Comparison of ENCODE assay signal across 8 mouse cellular contexts in the genomic region with DNA sequence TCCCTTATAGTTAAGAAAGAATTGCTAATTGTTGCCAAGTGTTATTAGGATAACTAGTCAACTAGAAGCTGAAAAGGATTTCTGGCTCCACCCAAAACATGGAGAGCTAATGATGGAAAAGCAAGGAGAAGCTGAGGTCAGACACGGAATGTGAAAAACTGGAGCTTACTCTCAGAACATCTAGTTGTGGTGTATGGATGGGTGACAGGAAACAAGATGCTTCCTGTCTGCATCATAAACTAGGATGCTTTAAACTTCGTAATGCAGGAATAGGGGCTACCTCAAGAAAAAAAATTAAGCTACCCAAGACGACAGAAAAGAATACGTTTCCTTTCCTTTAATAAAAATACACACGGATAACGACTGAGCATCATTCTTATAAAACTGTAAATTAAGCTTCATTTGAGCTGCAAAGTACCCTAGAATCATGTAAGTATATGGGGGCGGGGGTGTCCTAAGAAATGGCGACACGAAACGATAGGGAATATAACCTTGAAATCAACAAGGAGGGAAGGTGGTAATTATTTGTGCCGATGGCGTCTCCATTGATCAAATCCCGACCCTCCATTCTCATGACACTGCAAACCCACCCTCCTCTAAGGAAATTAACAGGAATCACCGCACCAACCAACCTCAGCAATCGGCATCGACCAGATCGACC. TPM values are rescaled to one million over a fixed set of nuclear protein-coding genes. Genes with fewer than 3 reads are reported as not detected.
DNase-seq lines count a peak whose midpoint lies in the region; ATAC-seq and TF ChIP-seq lines count a peak whose summit lies in the region.

No protein-coding gene starts in this region.

- H3K36me3 ChIP-seq in heart, embryonic 13.5 days, result no peaks in the 10 kb centered on the region
- no peaks in the 10 kb centered on the region for H3K36me3 ChIP-seq in ES-E14 (ENCODE audit: control insufficient read depth, insufficient read depth, low read length, poor library complexity, severe bottlenecking)
- no peaks in the 10 kb centered on the region for H3K36me3 ChIP-seq in forebrain, embryonic 11.5 days (ENCODE audit: control insufficient read depth, insufficient read depth, low read length)
- H3K36me3 ChIP-seq in limb, embryonic 14.5 days (ENCODE audit: control insufficient read depth, insufficient read depth, low read length), result no peaks in the 10 kb centered on the region
- no peaks in the 10 kb centered on the region for H3K36me3 ChIP-seq in splenic B cell, adult 2 months (ENCODE audit: control insufficient read depth, insufficient read depth, low read length, poor library complexity, severe bottlenecking)

- H3K4me3 ChIP-seq in heart, embryonic 13.5 days, result peak overlapping the region; percentile 65
- H3K4me3 ChIP-seq in ES-E14 (ENCODE audit: insufficient read depth in 1 of 2, low read depth in 1 of 2, low read length in 2 of 2, poor library complexity in 1 of 2, severe bottlenecking in 1 of 2), result peak overlapping the region; percentile 72 to 97
- H3K4me3 ChIP-seq in forebrain, embryonic 11.5 days (ENCODE audit: low read depth, low read length), result peak overlapping the region; percentile 45
- H3K4me3 ChIP-seq in limb, embryonic 14.5 days (replicated peaks; ENCODE audit: low read length), result peak overlapping the region; percentile 52

- H3K27ac ChIP-seq in heart, embryonic 13.5 days (replicated peaks), result peak overlapping the region; percentile 74
- H3K27ac ChIP-seq in ES-E14 (ENCODE audit: insufficient read depth, low read depth, low read length, poor library complexity, severe bottlenecking), result no peak overlapping the region
- peak overlapping the region; percentile 48; the same call in 1 of the 2 replicates for H3K27ac ChIP-seq in forebrain, embryonic 11.5 days (ENCODE audit: low read depth, low read length)
- peak overlapping the region; percentile 81 for H3K27ac ChIP-seq in limb, embryonic 14.5 days (replicated peaks; ENCODE audit: low read depth, low read length)

- no peaks in the 10 kb centered on the region for H3K4me1 ChIP-seq in heart, embryonic 13.5 days
- no peaks in the 10 kb centered on the region for H3K4me1 ChIP-seq in ES-E14 (ENCODE audit: control insufficient read depth in 2 of 2, insufficient read depth in 2 of 2, low read length in 2 of 2, poor library complexity in 1 of 2)
- H3K4me1 ChIP-seq in forebrain, embryonic 11.5 days (replicated peaks; ENCODE audit: control insufficient read depth, insufficient read depth, low read length), result no peaks in the 10 kb centered on the region
- H3K4me1 ChIP-seq in limb, embryonic 14.5 days (ENCODE audit: control insufficient read depth, insufficient read depth, low read length), result no peaks in the 10 kb centered on the region

- no peak for ATAC-seq in heart, embryonic 13.5 days (ENCODE audit: extremely low read depth, insufficient number of reproducible peaks, low FRiP score, low TSS enrichment)
- no peak for ATAC-seq in forebrain, embryonic 11.5 days (replicated peaks; ENCODE audit: low FRiP score)
- ATAC-seq in limb, embryonic 14.5 days (ENCODE audit: low FRiP score, low read depth), result no peak

- H3K4me2 ChIP-seq in heart, embryonic 13.5 days, result peak overlapping the region; percentile 66
- peak overlapping the region; percentile 44 for H3K4me2 ChIP-seq in forebrain, embryonic 11.5 days (ENCODE audit: low read depth, low read length, severe bottlenecking)
- peak overlapping the region; percentile 42 for H3K4me2 ChIP-seq in limb, embryonic 14.5 days (replicated peaks; ENCODE audit: low read depth, low read length, severe bottlenecking)

- no peak for DNase-seq in heart, adult 8-10 months (ENCODE audit: low spot score)
- no peak for DNase-seq in ES-E14 (ENCODE audit: low read depth, low spot score)
- no peak for DNase-seq in forebrain, embryonic 11.5 days (ENCODE audit: low spot score)
- DNase-seq in limb, embryonic 14.5 days (ENCODE audit: low spot score), result no peak
- DNase-seq in splenic B cell, adult 2 months (ENCODE audit: low read depth, low spot score), result peak; percentile 2
- no peak for DNase-seq in layer of hippocampus, adult 11-12 months (ENCODE audit: low spot score)
- DNase-seq in lung, postnatal 14 days, result no peak

- in situ Hi-C loops in ES-E14 (cut with MboI; ENCODE audit: low sequenced_read_pairs in 2 of 2, unreplicated experiment in 2 of 2), result no loop called here

- WGBS in heart, embryonic 13.5 days, result 15% methylated on average over 17 of the region's 17 CpGs
- 15% methylated on average over 17 of the region's 17 CpGs for WGBS in forebrain, embryonic 11.5 days
- WGBS in limb, embryonic 14.5 days, result 21% methylated on average over 17 of the region's 17 CpGs

- no peaks in the 10 kb centered on the region for H3K9me3 ChIP-seq in heart, embryonic 13.5 days
- H3K9me3 ChIP-seq in ES-E14 (ENCODE audit: control insufficient read depth, insufficient read depth, low read depth, low read length), result no peaks in the 10 kb centered on the region
- H3K9me3 ChIP-seq in forebrain, embryonic 11.5 days (ENCODE audit: control insufficient read depth, low read length), result no peaks in the 10 kb centered on the region
- H3K9me3 ChIP-seq in limb, embryonic 14.5 days (ENCODE audit: control insufficient read depth, low read length), result no peaks in the 10 kb centered on the region

- H3K9ac ChIP-seq in heart, embryonic 13.5 days, result peak overlapping the region; percentile 81
- peak overlapping the region; percentile 69 for H3K9ac ChIP-seq in ES-E14 (ENCODE audit: insufficient read depth, low read depth, low read length, poor library complexity, severe bottlenecking)
- peak overlapping the region; percentile 63 for H3K9ac ChIP-seq in forebrain, embryonic 11.5 days (ENCODE audit: low read length)
- H3K9ac ChIP-seq in limb, embryonic 14.5 days (ENCODE audit: low read depth, low read length, severe bottlenecking), result peak overlapping the region; percentile 64

- TF ChIP-seq POLR2A in limb, embryonic 14.5 days (IDR thresholded peaks at IDR 0.05; ENCODE audit: borderline replicate concordance, extremely low read depth, insufficient read depth, insufficient read length), result no peak

- H3K27me3 ChIP-seq in heart, embryonic 13.5 days (replicated peaks), result no peaks in the 10 kb centered on the region
- H3K27me3 ChIP-seq in forebrain, embryonic 11.5 days (ENCODE audit: control insufficient read depth, insufficient read depth, low read length), result no peaks in the 10 kb centered on the region
- H3K27me3 ChIP-seq in limb, embryonic 14.5 days (ENCODE audit: control insufficient read depth, insufficient read depth, low read length), result no peaks in the 10 kb centered on the region
- H3K27me3 ChIP-seq in splenic B cell, adult 2 months (ENCODE audit: control insufficient read depth, insufficient read depth, low read length, poor library complexity, severe bottlenecking), result no peaks in the 10 kb centered on the region

TF ChIP-seq in ES-E14, 5 proteins besides CTCF, POLR2A, EP300 and RAD21:
- TF ChIP-seq CHD2 (IDR thresholded peaks at IDR 0.05; ENCODE audit: low read depth, low read length), result no peak
- no peak for TF ChIP-seq MAFK (IDR thresholded peaks at IDR 0.05; ENCODE audit: insufficient read depth, low read depth, low read length)
- no peak for TF ChIP-seq HCFC1 (IDR thresholded peaks at IDR 0.05; ENCODE audit: borderline replicate concordance, insufficient read depth, low read length)
- TF ChIP-seq ZC3H11A (IDR thresholded peaks at IDR 0.05; ENCODE audit: borderline replicate concordance, low read depth, low read length), result no peak
- TF ChIP-seq ZNF384 (IDR thresholded peaks at IDR 0.05; ENCODE audit: low read depth, low read length), result no peak

RNA-seq across cellular contexts. Expression of gene Chm, which starts 0.6 kb away (rescaled TPM):
- 7.6 and 8.7 TPM in 2 replicates for polyA plus RNA-seq in heart, embryonic 13.5 days (2015; fragmentation: Nextera tagmentation; extraction: Ambion mirVana)
- total RNA-seq in heart, adult 8-10 months (2022), result 10 to 100 TPM; 10.4 to 13.0 (median 11.3) TPM
- total RNA-seq in ES-E14 (2012; rRNA removed), result 12.4 and 16.6 TPM in 2 replicates
- 17.3 and 19.6 TPM in 2 replicates for polyA plus RNA-seq in forebrain, embryonic 11.5 days (2014; fragmentation: Nextera tagmentation; extraction: Ambion mirVana)
- polyA plus RNA-seq in limb, embryonic 14.5 days (2012; rRNA removed), result 7.0 and 8.4 TPM in 2 replicates
- polyA plus RNA-seq in limb, embryonic 14.5 days (2014; fragmentation: Nextera tagmentation; extraction: Ambion mirVana), result 15.5 TPM in 2 replicates
